Mouse (Mus musculus) neural tube, embryonic 11.5 days (tissue): ENCODE results near the gene 1700123O20Rik. TPM values are rescaled to one million over a fixed set of nuclear protein-coding genes. Genes with fewer than 3 reads are reported as not detected.

Experiments
- ATAC-seq: fragments of 200-750 bp; cut with Nextera tagmentation; 2 replicates; pipeline ENCODE4 v1.8.0; 2017; ENCODE audit warnings: moderate number of reproducible peaks, mild to moderate bottlenecking, moderate TSS enrichment, moderate library complexity; ENCODE audit not compliant: insufficient read depth, low FRiP score, low TSS enrichment
- DNase-seq: peaks from one replicate; pipeline ENCODE4 v3.0.0-alpha.2; 2015; ENCODE audit warnings: low spot score
- H3K27ac ChIP-seq: fragments of 300-500 bp; sonication (generic); 2 replicates; pipeline ENCODE4 v1.5.1; 2014; ENCODE audit warnings: low read depth, mild to moderate bottlenecking, low read length
- H3K27me3 ChIP-seq: fragments of 300-500 bp; sonication (generic); 2 replicates; pipeline ENCODE4 v1.6.1; 2014; ENCODE audit warnings: mild to moderate bottlenecking, low read length, mixed read lengths; ENCODE audit not compliant: control insufficient read depth, insufficient read depth
- H3K36me3 ChIP-seq: fragments of 300-500 bp; sonication (generic); 2 replicates; pipeline ENCODE4 v1.6.1; 2014; ENCODE audit warnings: mild to moderate bottlenecking, low read length, moderate library complexity, mixed read lengths; ENCODE audit not compliant: control insufficient read depth, insufficient read depth
- H3K4me1 ChIP-seq: fragments of 300-500 bp; sonication (generic); 2 replicates; pipeline ENCODE4 v1.6.1; 2014; ENCODE audit warnings: low read length, mixed read lengths; ENCODE audit not compliant: control insufficient read depth, insufficient read depth
- H3K4me2 ChIP-seq: fragments of 300-500 bp; sonication (generic); 2 replicates; pipeline ENCODE4 v1.6.1; 2014; ENCODE audit warnings: low read depth, mild to moderate bottlenecking, moderate library complexity
- H3K4me3 ChIP-seq: fragments of 300-500 bp; sonication (generic); 2 replicates; pipeline ENCODE4 v1.5.1; 2014; ENCODE audit warnings: low read depth, low read length
- H3K9ac ChIP-seq: fragments of 300-500 bp; sonication (generic); 2 replicates; pipeline ENCODE4 v1.6.1; 2014; ENCODE audit warnings: mild to moderate bottlenecking, low read length
- H3K9me3 ChIP-seq: fragments of 300-500 bp; sonication (generic); 2 replicates; pipeline ENCODE4 v1.6.1; 2016; ENCODE audit warnings: low read length; ENCODE audit not compliant: control insufficient read depth
- WGBS: fragments of 180-500 bp; shearing (Covaris S2); extraction: QIAGEN DNeasy Blood & Tissue Kit; methylation state at CpG from one replicate; pipeline ENCODE4 v1.1.7; 2014; 5-methylcytosine and 5-hydroxymethylcytosine counted together
- microRNA-seq: library from miRNA; unstranded; fragments of <30 nt; microRNA quantifications from one replicate; pipeline ENCODE4, GENCODE M21; 2016
- polyA plus RNA-seq: library from polyadenylated mRNA; unstranded; fragments of >200 nt; fragmentation: Nextera tagmentation; extraction: Ambion mirVana; gene quantifications from 2 replicates; pipeline ENCODE4 v1.2.1, GENCODE M21; 2014

Gene 1700123O20Rik
- polyA plus RNA-seq, 1 experiment from 2014 or later, result 103 TPM

- H3K36me3 ChIP-seq, result no peaks in the 10 kb centered on the region
- H3K4me3 ChIP-seq, result no peak overlapping the region
- H3K4me2 ChIP-seq, result no peak overlapping the region
- H3K27me3 ChIP-seq, result no peaks in the 10 kb centered on the region
- no peaks in the 10 kb centered on the region for H3K4me1 ChIP-seq
- WGBS, result 76% methylated on average over 4 of the region's 4 CpGs
- no peak overlapping the region for H3K27ac ChIP-seq
- ATAC-seq (no peak), DNase-seq (no peak)
- no peak overlapping the region for H3K9ac ChIP-seq
- no peaks in the 10 kb centered on the region for H3K9me3 ChIP-seq
Observed at GRCm38 (mm10) chr14:54735221-54735620, 49.2 kb downstream of the 1700123O20Rik start.

- Histone ChIP-seq H3K4me1 (no peaks in the 10 kb centered on the region), H3K27ac (no peak overlapping the region), H3K27me3 (no peaks in the 10 kb centered on the region), H3K4me3 (no peak overlapping the region), H3K9me3 (no peaks in the 10 kb centered on the region), H3K4me2 (no peak overlapping the region), H3K9ac (no peak overlapping the region), H3K36me3 (no peaks in the 10 kb centered on the region)
- DNase-seq, result no peak
- no peak for ATAC-seq
- 84% methylated on average over 14 of the region's 14 CpGs for WGBS
Observed at GRCm38 (mm10) chr14:54736555-54737552, 50.8 kb downstream of the 1700123O20Rik start.

GRCm38 (mm10) chr14:54737634-54738033, 51.6 kb downstream of the 1700123O20Rik start:
- no peaks in the 10 kb centered on the region for H3K9me3 ChIP-seq
- H3K4me1 ChIP-seq, result no peaks in the 10 kb centered on the region
- ATAC-seq (no peak), DNase-seq (no peak)
- H3K4me2 ChIP-seq, result no peak overlapping the region
- H3K4me3 ChIP-seq, result no peak overlapping the region
- H3K27ac ChIP-seq, result no peak overlapping the region
- H3K36me3 ChIP-seq, result no peaks in the 10 kb centered on the region
- 80% methylated on average over 10 of the region's 10 CpGs for WGBS
- no peak overlapping the region for H3K9ac ChIP-seq
- no peaks in the 10 kb centered on the region for H3K27me3 ChIP-seq

Small RNAs within 50 kb of the gene (microRNA-seq; reads per million reads assigned to microRNA genes)
- gene Mir6948, result not detected

Other genes with a start within 250 kb of the 1700123O20Rik start
- gene Lrp10, start 222.1 kb upstream of the 1700123O20Rik start, polyA plus RNA-seq, result 24.5 and 26.6 TPM in 2 replicates
- 23.3 and 26.2 TPM in 2 replicates for gene Rem2, start 210.1 kb upstream of the 1700123O20Rik start, polyA plus RNA-seq
- gene Prmt5, start 168.7 kb upstream of the 1700123O20Rik start, polyA plus RNA-seq, result 124 and 126 TPM in 2 replicates
- 36.7 and 41.4 TPM in 2 replicates for gene Haus4, start 131.6 kb upstream of the 1700123O20Rik start, polyA plus RNA-seq
- 27.9 TPM in 2 replicates for gene Ajuba, start 108.7 kb upstream of the 1700123O20Rik start, polyA plus RNA-seq
- 8.1 and 8.9 TPM in 2 replicates for gene 4931414P19Rik, start 80.2 kb upstream of the 1700123O20Rik start, polyA plus RNA-seq
- 444 and 470 TPM in 2 replicates for gene Psmb5, start 68.2 kb upstream of the 1700123O20Rik start, polyA plus RNA-seq
- 0.08 TPM in 1 of 2 replicates, not detected in the other for gene Psmb11, start 64.8 kb upstream of the 1700123O20Rik start, polyA plus RNA-seq
- not detected in 2 replicates for gene Gm17606, start 45.3 kb upstream of the 1700123O20Rik start, polyA plus RNA-seq
- gene Cdh24, start 44.9 kb upstream of the 1700123O20Rik start, polyA plus RNA-seq, result 6.8 and 9.7 TPM in 2 replicates
- 118 and 122 TPM in 2 replicates for gene Acin1, start 715 bp downstream of the 1700123O20Rik start, polyA plus RNA-seq
- gene Gm29776, start 12.6 kb downstream of the 1700123O20Rik start, polyA plus RNA-seq, result 0.16 and 0.30 TPM in 2 replicates
- 0.26 TPM in 1 of 2 replicates, not detected in the other for gene Cebpe, start 26.0 kb downstream of the 1700123O20Rik start, polyA plus RNA-seq
- 3.2 and 3.4 TPM in 2 replicates for gene Slc7a8, start 95.7 kb downstream of the 1700123O20Rik start, polyA plus RNA-seq
- not detected in 2 replicates for gene Rnf212b, start 127.9 kb downstream of the 1700123O20Rik start, polyA plus RNA-seq
- 19.3 and 21.9 TPM in 2 replicates for gene Homez, start 184.7 kb downstream of the 1700123O20Rik start, polyA plus RNA-seq
- 1.3 and 1.5 TPM in 2 replicates for gene Ppp1r3e, start 191.3 kb downstream of the 1700123O20Rik start, polyA plus RNA-seq
- gene Bcl2l2, start 197.2 kb downstream of the 1700123O20Rik start, polyA plus RNA-seq, result 2.9 and 3.7 TPM in 2 replicates
- gene Gm20521, start 197.2 kb downstream of the 1700123O20Rik start, polyA plus RNA-seq, result 0.20 TPM in 1 of 2 replicates, not detected in the other
- gene Pabpn1, start 206.3 kb downstream of the 1700123O20Rik start, polyA plus RNA-seq, result 171 and 179 TPM in 2 replicates
- 45.8 and 47.2 TPM in 2 replicates for gene Slc22a17, start 226.9 kb downstream of the 1700123O20Rik start, polyA plus RNA-seq
- gene Efs, start 239.9 kb downstream of the 1700123O20Rik start, polyA plus RNA-seq, result 29.1 and 31.1 TPM in 2 replicates
- not detected in 2 replicates for gene Il25, start 246.5 kb downstream of the 1700123O20Rik start, polyA plus RNA-seq